Mouse (Mus musculus): ENCODE results near the gene Csrnp2. TPM values are rescaled to one million over a fixed set of nuclear protein-coding genes. Genes with fewer than 3 reads are reported as not detected.
A peak's percentile ranks its signal among the peaks of the same experiment; 100 is the strongest.

Csrnp2 gene
- polyA plus RNA-seq, 1 experiment from 2014 or later = 26.2 TPM

DNA sequence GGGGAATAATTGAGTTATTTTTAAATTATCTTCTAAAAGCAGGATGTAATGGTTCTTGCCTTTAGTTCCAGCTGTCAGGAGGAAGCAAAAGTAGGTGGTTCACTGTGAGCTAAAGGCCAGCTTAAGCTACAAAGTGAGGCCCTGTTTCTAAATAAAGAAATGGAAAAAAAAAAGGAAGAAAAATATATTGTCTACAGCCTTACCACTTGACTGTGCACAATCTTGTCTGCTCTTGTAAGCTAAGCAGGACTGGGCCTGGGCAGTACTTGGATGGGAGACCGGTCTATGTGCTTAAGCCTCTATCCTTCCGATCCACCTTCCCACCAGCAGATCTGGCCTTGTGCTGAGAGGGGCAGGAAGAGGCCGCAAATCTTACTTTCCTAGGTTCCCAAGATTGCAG, 45.8 kb downstream of the Csrnp2 start:
- DNase-seq (ENCODE audit: low spot score) = no peak
- no peaks in the 10 kb centered on the region for H3K36me3 ChIP-seq
- H3K27me3 ChIP-seq (ENCODE audit: insufficient read depth, poor library complexity, severe bottlenecking) = no peaks in the 10 kb centered on the region
- H3K9me3 ChIP-seq = no peaks in the 10 kb centered on the region
- 98% methylated on average over 3 of the region's 3 CpGs for WGBS
- no peaks in the 10 kb centered on the region for H3K4me1 ChIP-seq (replicated peaks)
- H3K4me3 ChIP-seq = no peak overlapping the region
- no peak overlapping the region for H3K27ac ChIP-seq

DNA sequence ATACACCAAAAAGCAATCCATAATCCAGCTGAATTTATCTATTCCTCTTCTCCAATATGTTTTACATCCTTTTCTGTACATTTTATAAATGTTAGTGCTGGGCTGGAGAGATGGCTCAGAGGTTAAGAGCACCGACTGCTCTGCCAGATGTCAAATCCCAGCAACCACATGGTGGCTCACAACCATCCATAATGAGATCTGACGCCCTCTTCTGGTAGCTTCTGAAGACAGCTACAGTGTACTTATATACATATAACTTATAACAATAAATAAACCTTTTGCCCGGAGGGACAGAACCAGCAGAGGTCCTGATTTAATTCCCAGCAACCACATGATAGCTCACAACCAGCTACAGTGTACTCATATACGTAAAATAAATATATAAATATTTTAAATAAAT, 46.7 kb downstream of the Csrnp2 start:
- DNase-seq (ENCODE audit: low spot score) = no peak
- H3K4me3 ChIP-seq = no peak overlapping the region
- H3K4me1 ChIP-seq (replicated peaks) = peaks cover 8% of the 10 kb centered on the region
- 76% methylated on average over 4 of the region's 4 CpGs for WGBS
- H3K36me3 ChIP-seq = no peaks in the 10 kb centered on the region
- no peak overlapping the region for H3K27ac ChIP-seq
- no peaks in the 10 kb centered on the region for H3K9me3 ChIP-seq
- H3K27me3 ChIP-seq (ENCODE audit: insufficient read depth, poor library complexity, severe bottlenecking) = no peaks in the 10 kb centered on the region

DNA sequence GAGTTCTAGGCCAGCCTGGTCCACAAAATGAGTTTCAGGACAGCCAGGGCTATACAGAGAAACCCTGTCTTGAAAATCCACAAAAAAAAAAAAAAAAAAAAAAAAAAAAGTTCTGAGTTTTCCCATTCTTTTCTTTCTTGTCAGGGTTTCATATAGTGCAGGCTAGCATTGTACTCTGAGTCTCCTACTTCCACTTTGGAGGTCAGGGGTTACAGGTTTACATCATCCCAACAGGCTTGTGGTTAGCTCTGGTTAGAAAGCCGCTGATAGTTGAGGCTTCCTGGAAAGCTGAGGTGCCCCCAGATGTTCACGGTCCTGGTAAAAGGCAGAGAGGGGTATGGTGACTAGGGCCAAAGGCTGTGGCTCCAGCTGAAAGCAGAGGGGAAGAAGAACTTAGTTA, 48.4 kb downstream of the Csrnp2 start:
- Histone ChIP-seq H3K4me3 (no peak overlapping the region), H3K36me3 (no peaks in the 10 kb centered on the region), H3K4me1 (replicated peaks) (peaks cover 15% of the 10 kb centered on the region), H3K27me3 (ENCODE audit: insufficient read depth, poor library complexity, severe bottlenecking) (no peaks in the 10 kb centered on the region), H3K27ac (no peak overlapping the region), H3K9me3 (no peaks in the 10 kb centered on the region)
- no peak for DNase-seq (ENCODE audit: low spot score)
- WGBS = 82% methylated on average over 2 of the region's 2 CpGs

- WGBS = 7% methylated on average over 30 of the region's 31 CpGs
- H3K4me1 ChIP-seq (replicated peaks) = peaks cover 15% of the 10 kb centered on the region
- H3K9me3 ChIP-seq = no peaks in the 10 kb centered on the region
- H3K27ac ChIP-seq = peak overlapping the region; percentile 80
- H3K27me3 ChIP-seq (ENCODE audit: insufficient read depth, poor library complexity, severe bottlenecking) = no peaks in the 10 kb centered on the region
- no peaks in the 10 kb centered on the region for H3K36me3 ChIP-seq
- DNase-seq (ENCODE audit: low spot score) = peak; percentile 87
- peak overlapping the region; percentile 57 for H3K4me3 ChIP-seq
These were observed 52.0 kb downstream of the Csrnp2 start for GRCm38 (mm10) chr15:100443126-100443922.

- Histone ChIP-seq H3K4me1 (replicated peaks) (no peaks in the 10 kb centered on the region; the same call in 1 of the 2 replicates), H3K4me3 (no peak overlapping the region), H3K27me3 (ENCODE audit: insufficient read depth, poor library complexity, severe bottlenecking) (no peaks in the 10 kb centered on the region), H3K27ac (no peak overlapping the region), H3K9me3 (no peaks in the 10 kb centered on the region), H3K36me3 (no peaks in the 10 kb centered on the region)
- DNase-seq (ENCODE audit: low spot score) = no peak
- 66% methylated on average over 10 of the region's 10 CpGs for WGBS
These were observed 58.8 kb downstream of the Csrnp2 start for GRCm38 (mm10) chr15:100436518-100436917.

DNA sequence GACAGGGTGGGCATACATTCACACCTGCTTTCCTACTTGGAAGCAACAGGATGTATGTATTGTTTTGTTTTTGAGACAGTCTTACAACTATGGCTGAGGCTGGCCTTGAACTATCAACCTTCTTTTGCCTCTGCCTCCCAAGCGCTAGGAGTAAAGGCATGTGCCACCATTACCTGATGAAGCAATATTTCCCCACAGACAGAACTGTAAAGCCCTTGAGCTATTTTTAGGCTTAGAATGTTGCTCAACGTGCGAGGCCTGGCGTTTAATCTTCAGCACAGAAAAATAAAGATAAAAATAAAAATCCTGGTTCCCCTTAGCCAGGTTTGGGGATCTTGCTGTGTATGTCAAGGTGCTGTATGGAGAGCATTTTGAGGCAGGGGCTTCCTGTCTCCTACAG, 59.2 kb downstream of the Csrnp2 start:
- no peaks in the 10 kb centered on the region for H3K36me3 ChIP-seq
- 93% methylated on average over 4 of the region's 4 CpGs for WGBS
- H3K9me3 ChIP-seq = no peaks in the 10 kb centered on the region
- no peak overlapping the region for H3K4me3 ChIP-seq
- no peak overlapping the region for H3K27ac ChIP-seq
- H3K27me3 ChIP-seq (ENCODE audit: insufficient read depth, poor library complexity, severe bottlenecking) = no peaks in the 10 kb centered on the region
- no peaks in the 10 kb centered on the region; the same call in 1 of the 2 replicates for H3K4me1 ChIP-seq (replicated peaks)
- no peak for DNase-seq (ENCODE audit: low spot score)

GRCm38 (mm10) chr15:100433234-100433633, 62.1 kb downstream of the Csrnp2 start:
- Histone ChIP-seq H3K9me3 (no peaks in the 10 kb centered on the region), H3K4me1 (replicated peaks) (no peaks in the 10 kb centered on the region; the same call in 1 of the 2 replicates), H3K27ac (no peak overlapping the region), H3K27me3 (ENCODE audit: insufficient read depth, poor library complexity, severe bottlenecking) (no peaks in the 10 kb centered on the region), H3K36me3 (no peaks in the 10 kb centered on the region), H3K4me3 (no peak overlapping the region)
- DNase-seq (ENCODE audit: low spot score) = no peak
- 67% methylated on average over 4 of the region's 4 CpGs for WGBS

DNA sequence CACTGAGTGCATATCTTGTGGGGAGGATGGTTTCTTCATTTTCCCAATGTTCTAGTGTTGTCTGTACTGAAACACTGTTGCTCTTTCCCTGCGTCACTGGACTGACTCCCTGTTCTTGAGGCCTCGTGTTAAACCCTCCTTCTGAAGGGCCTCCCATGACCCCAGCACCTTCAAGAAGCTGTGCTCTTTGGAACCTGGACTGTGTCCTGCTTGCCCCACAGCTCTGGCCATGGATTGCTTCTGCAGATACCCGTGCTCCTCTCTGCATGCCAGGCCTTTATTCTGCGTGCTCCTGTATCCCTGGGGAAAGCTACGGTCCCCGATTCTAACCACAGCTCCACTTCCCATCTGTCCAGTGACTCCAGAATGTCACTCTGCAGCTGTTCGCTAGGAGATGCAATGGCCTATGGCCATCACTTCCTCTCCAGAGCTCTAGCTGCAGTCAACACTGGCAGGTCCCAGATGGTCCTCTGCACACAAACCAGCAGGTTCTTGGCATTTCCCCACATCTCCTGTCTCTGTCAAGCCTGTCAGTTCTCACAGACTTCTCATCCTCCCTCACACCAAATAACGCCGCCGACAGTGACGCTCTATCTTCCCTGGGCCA, 65.2 kb downstream of the Csrnp2 start:
- H3K4me1 ChIP-seq (replicated peaks) = no peaks in the 10 kb centered on the region
- 81% methylated on average over 11 of the region's 11 CpGs for WGBS
- no peaks in the 10 kb centered on the region for H3K9me3 ChIP-seq
- H3K36me3 ChIP-seq = no peaks in the 10 kb centered on the region
- no peak overlapping the region for H3K27ac ChIP-seq
- DNase-seq (ENCODE audit: low spot score) = no peak
- no peak overlapping the region for H3K4me3 ChIP-seq
- peaks cover 13% of the 10 kb centered on the region for H3K27me3 ChIP-seq (ENCODE audit: insufficient read depth, poor library complexity, severe bottlenecking)

Other genes starting within 250 kb of the Csrnp2 start
- gene Tmprss12, start 214.7 kb downstream of the Csrnp2 start, polyA plus RNA-seq (2016; fragmentation: Nextera tagmentation; extraction: Ambion mirVana) = not detected in 2 replicates
- 3.8 and 5.5 TPM in 2 replicates for gene Mettl7a1, start 191.3 kb downstream of the Csrnp2 start, polyA plus RNA-seq (2016; fragmentation: Nextera tagmentation; extraction: Ambion mirVana)
- gene Mettl7a3, start 160.6 kb downstream of the Csrnp2 start, polyA plus RNA-seq (2016; fragmentation: Nextera tagmentation; extraction: Ambion mirVana) = not detected in 2 replicates
- gene Methig1, start 142.3 kb downstream of the Csrnp2 start, polyA plus RNA-seq (2016; fragmentation: Nextera tagmentation; extraction: Ambion mirVana) = 0.21 TPM in 1 of 2 replicates, not detected in the other
- gene Mettl7a2, start 142.3 kb downstream of the Csrnp2 start, polyA plus RNA-seq (2016; fragmentation: Nextera tagmentation; extraction: Ambion mirVana) = not detected in 2 replicates
- gene Higd1c, start 130.9 kb downstream of the Csrnp2 start, polyA plus RNA-seq (2016; fragmentation: Nextera tagmentation; extraction: Ambion mirVana) = 0.47 TPM in 1 of 2 replicates, not detected in the other
- not detected in 2 replicates for gene Gm5475, start 73.3 kb downstream of the Csrnp2 start, polyA plus RNA-seq (2016; fragmentation: Nextera tagmentation; extraction: Ambion mirVana)
- 25.1 and 26.2 TPM in 2 replicates for gene Slc11a2, start 70.4 kb downstream of the Csrnp2 start, polyA plus RNA-seq (2016; fragmentation: Nextera tagmentation; extraction: Ambion mirVana)
- gene Letmd1, start 26.5 kb downstream of the Csrnp2 start, polyA plus RNA-seq (2016; fragmentation: Nextera tagmentation; extraction: Ambion mirVana) = 38.0 and 41.2 TPM in 2 replicates
- 34.6 and 36.9 TPM in 2 replicates for gene Tfcp2, start 56.5 kb upstream of the Csrnp2 start, polyA plus RNA-seq (2016; fragmentation: Nextera tagmentation; extraction: Ambion mirVana)
- gene Pou6f1, start 104.5 kb upstream of the Csrnp2 start, polyA plus RNA-seq (2016; fragmentation: Nextera tagmentation; extraction: Ambion mirVana) = 4.5 and 9.8 TPM in 2 replicates
- gene Dazap2, start 119.9 kb upstream of the Csrnp2 start, polyA plus RNA-seq (2016; fragmentation: Nextera tagmentation; extraction: Ambion mirVana) = 231 and 240 TPM in 2 replicates
- gene Smagp, start 141.5 kb upstream of the Csrnp2 start, polyA plus RNA-seq (2016; fragmentation: Nextera tagmentation; extraction: Ambion mirVana) = 5.7 and 6.5 TPM in 2 replicates
- gene Bin2, start 174.1 kb upstream of the Csrnp2 start, polyA plus RNA-seq (2016; fragmentation: Nextera tagmentation; extraction: Ambion mirVana) = 4.0 and 4.5 TPM in 2 replicates
- 1.6 and 2.8 TPM in 2 replicates for gene Cela1, start 192.4 kb upstream of the Csrnp2 start, polyA plus RNA-seq (2016; fragmentation: Nextera tagmentation; extraction: Ambion mirVana)
- gene Galnt6, start 233.9 kb upstream of the Csrnp2 start, polyA plus RNA-seq (2016; fragmentation: Nextera tagmentation; extraction: Ambion mirVana) = 0.05 and 0.11 TPM in 2 replicates